In genomic region chr2:118761358-118761757, GRCm38 (mm10) we compare ENCODE assay signal across 8 mouse cellular contexts. TPM values are rescaled to one million over a fixed set of nuclear protein-coding genes. Genes with fewer than 3 reads are reported as not detected.
DNase-seq lines count a peak whose midpoint lies in the region; ATAC-seq and TF ChIP-seq lines count a peak whose summit lies in the region.

No protein-coding gene starts in this region.

- intact Hi-C loops in left cerebral cortex, postnatal 14 days (cut with DNase I), result loop anchor here (5.0 kb wide), 1 partner anchor 121 kb away; no protein-coding TSS in a partner anchor

- ATAC-seq in lung, embryonic 16.5 days (ENCODE audit: low read depth), result no peak
- ATAC-seq in intestine, postnatal 0 days, result no peak
- ATAC-seq in stomach, embryonic 14.5 days (ENCODE audit: insufficient number of reproducible peaks, insufficient read depth, low FRiP score, low read depth), result no peak
- no peak for ATAC-seq in frontal cortex, adult (ENCODE audit: low TSS enrichment)

- no peaks in the 10 kb centered on the region for H3K36me3 ChIP-seq in lung, embryonic 16.5 days (ENCODE audit: control insufficient read depth, insufficient read depth, low read length)
- H3K36me3 ChIP-seq in intestine, postnatal 0 days (ENCODE audit: control insufficient read depth, insufficient read depth), result no peaks in the 10 kb centered on the region
- no peaks in the 10 kb centered on the region for H3K36me3 ChIP-seq in stomach, embryonic 14.5 days (ENCODE audit: control insufficient read depth, insufficient read depth, low read length)

- 0 out of 2 replicates have a peak, but pooled peaks have one; percentile 29 for TF ChIP-seq POLR2A in embryonic fibroblast, embryonic 13.5 days (IDR thresholded peaks at IDR 0.05; ENCODE audit: low read depth, low read length)

- peak overlapping the region; percentile 61 for H3K4me2 ChIP-seq in lung, embryonic 16.5 days (ENCODE audit: low read depth, low read length)
- peak overlapping the region; percentile 55 for H3K4me2 ChIP-seq in intestine, postnatal 0 days (replicated peaks; ENCODE audit: low read depth)
- peak overlapping the region; percentile 39 for H3K4me2 ChIP-seq in stomach, embryonic 14.5 days (replicated peaks; ENCODE audit: low read depth, low read length)

- DNase-seq in lung, postnatal 10 days, result no peak
- no peak for DNase-seq in left cerebral cortex, postnatal 14 days (ENCODE audit: low spot score in 2 of 2)
- DNase-seq in spleen, postnatal 14 days (ENCODE audit: low spot score in 2 of 2), result no peak

- no peaks in the 10 kb centered on the region for H3K27me3 ChIP-seq in lung, embryonic 16.5 days (ENCODE audit: control insufficient read depth, insufficient read depth, low read depth, low read length)
- H3K27me3 ChIP-seq in intestine, postnatal 0 days (replicated peaks; ENCODE audit: control insufficient read depth, insufficient read depth, low read length), result no peaks in the 10 kb centered on the region
- H3K27me3 ChIP-seq in stomach, embryonic 14.5 days (ENCODE audit: control insufficient read depth, insufficient read depth, low read length), result no peaks in the 10 kb centered on the region

- H3K4me1 ChIP-seq in lung, embryonic 16.5 days (replicated peaks; ENCODE audit: control insufficient read depth, insufficient read depth, low read length), result peaks cover 37% of the 10 kb centered on the region
- H3K4me1 ChIP-seq in embryonic fibroblast, embryonic 13.5 days (ENCODE audit: control insufficient read depth, insufficient read depth, low read length), result peaks cover 20% of the 10 kb centered on the region
- peaks cover 23% of the 10 kb centered on the region; the same call in 1 of the 2 replicates for H3K4me1 ChIP-seq in intestine, postnatal 0 days (replicated peaks; ENCODE audit: control insufficient read depth, insufficient read depth, low read length)
- H3K4me1 ChIP-seq in stomach, embryonic 14.5 days (ENCODE audit: control insufficient read depth, insufficient read depth, low read length), result peaks cover 31% of the 10 kb centered on the region

- TF ChIP-seq CTCF in embryonic fibroblast, embryonic 13.5 days (IDR thresholded peaks at IDR 0.05; ENCODE audit: borderline replicate concordance, insufficient read depth, low read length), result peak; percentile 25; the same call in 1 of the 2 replicates
- peak; percentile 49 for TF ChIP-seq CTCF in intestine, postnatal 0 days (IDR thresholded peaks at IDR 0.05; ENCODE audit: low read depth)

- H3K9ac ChIP-seq in lung, embryonic 16.5 days (ENCODE audit: low read length), result peak overlapping the region; percentile 68
- no peak overlapping the region for H3K9ac ChIP-seq in intestine, postnatal 0 days (ENCODE audit: low read depth, low read length)
- no peak overlapping the region for H3K9ac ChIP-seq in stomach, embryonic 14.5 days (replicated peaks; ENCODE audit: low read depth, low read length)

- H3K4me3 ChIP-seq in lung, embryonic 16.5 days (ENCODE audit: low read length), result no peak overlapping the region; the same call in 1 of the 2 replicates
- H3K4me3 ChIP-seq in embryonic fibroblast, embryonic 13.5 days (ENCODE audit: insufficient read depth, low read length), result peak overlapping the region; percentile 58
- H3K4me3 ChIP-seq in intestine, postnatal 0 days (ENCODE audit: low read depth, low read length), result no peak overlapping the region
- H3K4me3 ChIP-seq in stomach, embryonic 14.5 days (ENCODE audit: low read depth, low read length), result no peak overlapping the region

- H3K27ac ChIP-seq in lung, embryonic 16.5 days (ENCODE audit: low read length), result peak overlapping the region; percentile 98
- H3K27ac ChIP-seq in embryonic fibroblast, embryonic 13.5 days (ENCODE audit: insufficient read depth, low read length), result peak overlapping the region; percentile 99
- H3K27ac ChIP-seq in intestine, postnatal 0 days (ENCODE audit: low read depth, low read length), result 0 out of 2 replicates have a peak overlapping the region, but pooled peaks have one; percentile 70
- peak overlapping the region; percentile 91 for H3K27ac ChIP-seq in stomach, embryonic 14.5 days (ENCODE audit: low read length)

- no peaks in the 10 kb centered on the region for H3K9me3 ChIP-seq in lung, embryonic 16.5 days (ENCODE audit: control insufficient read depth, low read length)
- no peaks in the 10 kb centered on the region for H3K9me3 ChIP-seq in intestine, postnatal 0 days (ENCODE audit: control insufficient read depth)
- H3K9me3 ChIP-seq in stomach, embryonic 14.5 days (ENCODE audit: control insufficient read depth, low read depth, low read length), result no peaks in the 10 kb centered on the region

- 78% methylated on average over 12 of the region's 12 CpGs for WGBS in lung, embryonic 16.5 days
- WGBS in intestine, postnatal 0 days, result 80% methylated on average over 12 of the region's 12 CpGs
- 85% methylated on average over 12 of the region's 12 CpGs for WGBS in stomach, embryonic 14.5 days

RNA-seq across cellular contexts. Expression of gene Ccdc9b, which starts 1.1 kb away (rescaled TPM):
- 1.3 and 1.4 TPM in 2 replicates for polyA plus RNA-seq in lung, embryonic 16.5 days (2015; fragmentation: Nextera tagmentation; extraction: Ambion mirVana)
- 17.9 and 27.9 TPM in 2 replicates for polyA plus RNA-seq in embryonic fibroblast, embryonic 13.5 days (2011; ENCODE audit: insufficient read length, low read depth, missing spikeins)
- polyA plus RNA-seq in intestine, postnatal 0 days (2015; fragmentation: Nextera tagmentation; extraction: Ambion mirVana), result 0.77 and 1.2 TPM in 2 replicates
- polyA plus RNA-seq in stomach, embryonic 14.5 days (2014; fragmentation: Nextera tagmentation; extraction: Ambion mirVana), result 0.75 and 1.4 TPM in 2 replicates
- total RNA-seq in left cerebral cortex, postnatal 14 days (2021), result 1 to 10 TPM; 3.1 to 3.3 TPM

RNA-seq across cellular contexts. Expression of gene Phgr1, which starts 11.2 kb away (rescaled TPM):
- polyA plus RNA-seq in lung, embryonic 16.5 days (2015; fragmentation: Nextera tagmentation; extraction: Ambion mirVana), result 0.31 and 0.58 TPM in 2 replicates
- polyA plus RNA-seq in embryonic fibroblast, embryonic 13.5 days (2011; ENCODE audit: insufficient read length, low read depth, missing spikeins), result not detected in 2 replicates
- 66.7 and 88.7 TPM in 2 replicates for polyA plus RNA-seq in intestine, postnatal 0 days (2015; fragmentation: Nextera tagmentation; extraction: Ambion mirVana)
- polyA plus RNA-seq in stomach, embryonic 14.5 days (2014; fragmentation: Nextera tagmentation; extraction: Ambion mirVana), result 22.2 and 24.8 TPM in 2 replicates
- not detected for total RNA-seq in left cerebral cortex, postnatal 14 days (2021)

RNA-seq across cellular contexts. Expression of gene Inafm2, which starts 15.8 kb away (rescaled TPM):
- 18.7 and 20.5 TPM in 2 replicates for polyA plus RNA-seq in lung, embryonic 16.5 days (2015; fragmentation: Nextera tagmentation; extraction: Ambion mirVana)
- 17.3 and 19.0 TPM in 2 replicates for polyA plus RNA-seq in embryonic fibroblast, embryonic 13.5 days (2011; ENCODE audit: insufficient read length, low read depth, missing spikeins)
- polyA plus RNA-seq in intestine, postnatal 0 days (2015; fragmentation: Nextera tagmentation; extraction: Ambion mirVana), result 24.7 and 26.2 TPM in 2 replicates
- 33.0 and 33.5 TPM in 2 replicates for polyA plus RNA-seq in stomach, embryonic 14.5 days (2014; fragmentation: Nextera tagmentation; extraction: Ambion mirVana)
- total RNA-seq in left cerebral cortex, postnatal 14 days (2021), result 10 to 100 TPM; 30.8 to 33.4 TPM

RNA-seq across cellular contexts. Expression of gene Disp2, which starts 18.2 kb away (rescaled TPM):
- polyA plus RNA-seq in lung, embryonic 16.5 days (2015; fragmentation: Nextera tagmentation; extraction: Ambion mirVana), result 0.65 and 1.0 TPM in 2 replicates
- 0.07 and 0.11 TPM in 2 replicates for polyA plus RNA-seq in embryonic fibroblast, embryonic 13.5 days (2011; ENCODE audit: insufficient read length, low read depth, missing spikeins)
- 2.5 and 3.1 TPM in 2 replicates for polyA plus RNA-seq in intestine, postnatal 0 days (2015; fragmentation: Nextera tagmentation; extraction: Ambion mirVana)
- polyA plus RNA-seq in stomach, embryonic 14.5 days (2014; fragmentation: Nextera tagmentation; extraction: Ambion mirVana), result 2.1 and 2.8 TPM in 2 replicates
- total RNA-seq in left cerebral cortex, postnatal 14 days (2021), result 100 to 1,000 TPM; 196 to 205 TPM

RNA-seq across cellular contexts. Expression of gene Plcb2, which starts 33.1 kb away (rescaled TPM):
- 1.6 and 1.8 TPM in 2 replicates for polyA plus RNA-seq in lung, embryonic 16.5 days (2015; fragmentation: Nextera tagmentation; extraction: Ambion mirVana)
- 0.49 TPM in 1 of 2 replicates, not detected in the other for polyA plus RNA-seq in embryonic fibroblast, embryonic 13.5 days (2011; ENCODE audit: insufficient read length, low read depth, missing spikeins)
- 0.59 and 0.76 TPM in 2 replicates for polyA plus RNA-seq in intestine, postnatal 0 days (2015; fragmentation: Nextera tagmentation; extraction: Ambion mirVana)
- 1.3 and 2.0 TPM in 2 replicates for polyA plus RNA-seq in stomach, embryonic 14.5 days (2014; fragmentation: Nextera tagmentation; extraction: Ambion mirVana)
- total RNA-seq in left cerebral cortex, postnatal 14 days (2021), result 1 to 10 TPM; 2.4 to 2.8 TPM

Comparison
In these comparisons a context has a peak if more than half of its experiments do, and no peak if none do; other contexts are left out.
1. RNA of gene Phgr1, which starts 11.2 kb away (polyA plus RNA-seq): 66.7 to 88.7 TPM in intestine, postnatal 0 days and 22.2 to 24.8 TPM in stomach, embryonic 14.5 days; 0.31 to 0.58 TPM in lung, embryonic 16.5 days and not detected in embryonic fibroblast, embryonic 13.5 days; every median in the first group is over 10 times any median in the second.
2. Peak in every context shown above with its lines, with median percentiles within 50 percentile points of each other: H3K27ac ChIP-seq and H3K4me2 ChIP-seq.